Mouse (Mus musculus): ENCODE results near the gene Skor1. TPM values are rescaled to one million over a fixed set of nuclear protein-coding genes. Genes with fewer than 3 reads are reported as not detected.

Gene Skor1
- total and polyA plus RNA-seq, 3 experiments, result 0.05 TPM; not detected in 2

GRCm38 (mm10) chr9:63092567-63092966 is 56.2 kb downstream of the Skor1 start:
- H3K27me3 ChIP-seq (ENCODE audit: insufficient read depth, low read length), result peaks cover 20% of the 10 kb centered on the region

GRCm38 (mm10) chr9:63091971-63092528 is 56.7 kb downstream of the Skor1 start:
- no peak for ATAC-seq (ENCODE audit: extremely low read depth, insufficient number of reproducible peaks, low FRiP score, poor library complexity, severe bottlenecking)
- no peaks in the 10 kb centered on the region for H3K36me3 ChIP-seq (replicated peaks)
- peaks cover 20% of the 10 kb centered on the region for H3K27me3 ChIP-seq (ENCODE audit: insufficient read depth, low read length)
- peaks cover 3% of the 10 kb centered on the region; the same call in 1 of the 2 replicates for H3K4me1 ChIP-seq (ENCODE audit: insufficient read depth, low read depth, low read length)
- H3K9me3 ChIP-seq (replicated peaks), result no peaks in the 10 kb centered on the region
- no peak for TF ChIP-seq GATA2 (IDR thresholded peaks at IDR 0.05; ENCODE audit: borderline replicate concordance, low read depth, low read length)
- no peak for TF ChIP-seq TAL1 (conservative IDR thresholded peaks at IDR 0.05; ENCODE audit: low read depth, low read length)
- no peak for TF ChIP-seq CTCF (IDR thresholded peaks at IDR 0.05; ENCODE audit: low read depth, low read length)
- no peak for TF ChIP-seq GATA1 (IDR thresholded peaks at IDR 0.05; ENCODE audit: borderline replicate concordance, low read length)
- no peak for TF ChIP-seq POLR2AphosphoS5 (IDR thresholded peaks at IDR 0.05; ENCODE audit: insufficient replicate concordance, low read depth, low read length)
- no peak overlapping the region for H3K4me3 ChIP-seq (ENCODE audit: low read depth, low read length)
- no peak for DNase-seq (ENCODE audit: low spot score)

More at GRCm38 (mm10) chr9:63092567-63092966, 56.2 kb downstream of the Skor1 start:
- TF ChIP-seq CTCF (IDR thresholded peaks at IDR 0.05; ENCODE audit: low read depth, low read length), result no peak
- TF ChIP-seq TAL1 (conservative IDR thresholded peaks at IDR 0.05; ENCODE audit: low read depth, low read length), result no peak
- TF ChIP-seq GATA2 (IDR thresholded peaks at IDR 0.05; ENCODE audit: borderline replicate concordance, low read depth, low read length), result no peak
- TF ChIP-seq GATA1 (IDR thresholded peaks at IDR 0.05; ENCODE audit: borderline replicate concordance, low read length), result no peak
- TF ChIP-seq POLR2AphosphoS5 (IDR thresholded peaks at IDR 0.05; ENCODE audit: insufficient replicate concordance, low read depth, low read length), result no peak
- Histone ChIP-seq H3K4me3 (ENCODE audit: low read depth, low read length) (no peak overlapping the region), H3K4me1 (ENCODE audit: insufficient read depth, low read depth, low read length) (peaks cover 3% of the 10 kb centered on the region; the same call in 1 of the 2 replicates), H3K9me3 (replicated peaks) (no peaks in the 10 kb centered on the region), H3K36me3 (replicated peaks) (no peaks in the 10 kb centered on the region)
- ATAC-seq (ENCODE audit: extremely low read depth, insufficient number of reproducible peaks, low FRiP score, poor library complexity, severe bottlenecking) (no peak), DNase-seq (ENCODE audit: low spot score) (no peak)

GRCm38 (mm10) chr9:63091101-63091921 is 57.5 kb downstream of the Skor1 start:
- Histone ChIP-seq H3K4me1 (ENCODE audit: insufficient read depth, low read depth, low read length) (peaks cover 3% of the 10 kb centered on the region; the same call in 1 of the 2 replicates), H3K36me3 (replicated peaks) (no peaks in the 10 kb centered on the region), H3K9me3 (replicated peaks) (no peaks in the 10 kb centered on the region), H3K27me3 (ENCODE audit: insufficient read depth, low read length) (peaks cover 17% of the 10 kb centered on the region), H3K4me3 (ENCODE audit: low read depth, low read length) (no peak overlapping the region)
- TF ChIP-seq CTCF (IDR thresholded peaks at IDR 0.05; ENCODE audit: low read depth, low read length) (no peak), GATA2 (IDR thresholded peaks at IDR 0.05; ENCODE audit: borderline replicate concordance, low read depth, low read length) (no peak), POLR2AphosphoS5 (IDR thresholded peaks at IDR 0.05; ENCODE audit: insufficient replicate concordance, low read depth, low read length) (no peak), GATA1 (IDR thresholded peaks at IDR 0.05; ENCODE audit: borderline replicate concordance, low read length) (no peak), TAL1 (conservative IDR thresholded peaks at IDR 0.05; ENCODE audit: low read depth, low read length) (no peak)
- no peak for DNase-seq (ENCODE audit: low spot score)
- no peak for ATAC-seq (ENCODE audit: extremely low read depth, insufficient number of reproducible peaks, low FRiP score, poor library complexity, severe bottlenecking)

- H3K27me3 ChIP-seq (ENCODE audit: insufficient read depth, low read length), result peaks cover 11% of the 10 kb centered on the region
- H3K36me3 ChIP-seq (replicated peaks), result no peaks in the 10 kb centered on the region
- H3K4me1 ChIP-seq (ENCODE audit: insufficient read depth, low read depth, low read length), result peaks cover 3% of the 10 kb centered on the region; the same call in 1 of the 2 replicates
- TF ChIP-seq POLR2AphosphoS5 (IDR thresholded peaks at IDR 0.05; ENCODE audit: insufficient replicate concordance, low read depth, low read length) (no peak), GATA1 (IDR thresholded peaks at IDR 0.05; ENCODE audit: borderline replicate concordance, low read length) (no peak), TAL1 (conservative IDR thresholded peaks at IDR 0.05; ENCODE audit: low read depth, low read length) (no peak)
- no peak for ATAC-seq (ENCODE audit: extremely low read depth, insufficient number of reproducible peaks, low FRiP score, poor library complexity, severe bottlenecking)
- H3K4me3 ChIP-seq (ENCODE audit: low read depth, low read length), result no peak overlapping the region
- DNase-seq (ENCODE audit: low spot score), result no peak
- no peaks in the 10 kb centered on the region for H3K9me3 ChIP-seq (replicated peaks)
Observed at GRCm38 (mm10) chr9:63089141-63089540, 59.6 kb downstream of the Skor1 start.

Other genes with a start within 250 kb of the Skor1 start
- gene Pias1, start 161.0 kb downstream of the Skor1 start, total RNA-seq (2014; fragmentation: Nextera tagmentation), result 125 and 136 TPM in 2 replicates
- gene Pias1, start 161.0 kb downstream of the Skor1 start, total RNA-seq (2017), result 45.8 and 51.6 TPM in 2 replicates
- 1.2 and 1.5 TPM in 2 replicates for gene Pias1, start 161.0 kb downstream of the Skor1 start, polyA plus RNA-seq (2012)
- 27.5 and 32.4 TPM in 2 replicates for gene Map2k5, start 228.9 kb upstream of the Skor1 start, total RNA-seq (2014; fragmentation: Nextera tagmentation)
- gene Map2k5, start 228.9 kb upstream of the Skor1 start, total RNA-seq (2017), result 17.9 and 18.0 TPM in 2 replicates
- gene Map2k5, start 228.9 kb upstream of the Skor1 start, polyA plus RNA-seq (2012), result 31.8 and 42.9 TPM in 2 replicates